Mouse (Mus musculus): ENCODE data around the gene Qser1. TPM values are rescaled to one million over a fixed set of nuclear protein-coding genes. Genes with fewer than 3 reads are reported as not detected.

Qser1 gene
- polyA plus RNA-seq, 2 experiments: 2.4 to 2.7 TPM

DNA sequence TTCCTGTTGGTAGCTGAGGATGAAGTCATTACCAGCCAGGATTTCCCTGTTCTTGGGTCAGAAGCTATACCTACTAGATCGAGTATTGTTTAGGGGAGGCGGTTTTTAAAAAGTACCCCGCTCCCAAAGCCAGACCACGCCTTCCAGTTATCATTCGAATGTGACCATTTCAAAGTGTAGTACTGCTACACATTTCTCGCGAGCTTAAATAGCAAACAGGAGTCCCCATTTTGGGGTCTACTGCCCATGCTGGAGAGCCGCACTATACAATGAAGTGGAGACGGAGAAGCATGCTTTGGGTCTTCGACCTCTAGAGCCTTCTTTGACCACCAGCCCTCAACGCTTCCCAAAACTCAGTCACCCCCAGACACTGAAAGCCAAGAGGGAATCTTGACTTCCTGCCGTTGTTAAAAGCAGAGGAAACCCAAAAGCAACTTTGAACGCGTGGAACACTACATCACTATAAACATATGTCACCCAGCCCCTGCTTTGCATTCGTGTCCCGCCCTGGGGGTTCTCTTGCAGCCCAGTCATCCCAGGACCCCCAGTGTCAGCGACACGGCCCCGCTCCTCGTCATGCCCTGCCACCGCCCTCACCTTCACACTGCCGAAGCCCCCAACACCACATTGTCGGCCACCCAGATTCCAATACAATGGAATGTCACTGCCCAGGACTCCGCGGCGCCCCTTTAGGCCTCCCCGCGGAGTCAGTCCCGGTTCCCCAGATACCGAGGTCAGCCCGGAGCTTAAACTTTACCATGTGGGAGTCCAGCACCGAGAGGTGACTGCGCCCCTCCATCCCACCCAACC lies 794 bp downstream of the Qser1 start:
- Histone ChIP-seq H3K4me1 (replicated peaks; ENCODE audit: control insufficient read depth in 2 of 2, insufficient read depth in 2 of 2, low read length in 1 of 2) (peaks cover 9 to 11% of the 10 kb centered on the region in 2 experiments; a peak in 3 of 4 replicates), H3K9me3 (ENCODE audit: control insufficient read depth, low read length) (no peaks in the 10 kb centered on the region), H3K27ac (peak overlapping the region; percentile 76), H3K27me3 (ENCODE audit: control insufficient read depth, insufficient read depth, low read length) (no peaks in the 10 kb centered on the region), H3K4me3 (ENCODE audit: insufficient read depth in 1 of 2, low read depth in 2 of 2, low read length in 2 of 2) (peak overlapping the region; percentile 70 to 87), H3K36me3 (replicated peaks; ENCODE audit: control insufficient read depth, insufficient read depth, low read depth) (no peaks in the 10 kb centered on the region), H3K4me2 (ENCODE audit: low read depth) (peak overlapping the region; percentile 98), H3K9ac (replicated peaks) (peak overlapping the region; percentile 93)
- WGBS (ENCODE audit: insufficient replicate concordance): under 1% methylated on average over 33 of the region's 33 CpGs
- TF ChIP-seq EP300 (IDR thresholded peaks at IDR 0.05; ENCODE audit: low read depth) (no peak), CTCF (IDR thresholded peaks at IDR 0.05; ENCODE audit: low read depth) (no peak)
- DNase-seq (ENCODE audit: low read depth in 3 of 3, low spot score in 3 of 3) (peak; percentile 19 to 53 (median 20)), ATAC-seq (ENCODE audit: insufficient read depth) (peak; percentile 31)

DNA sequence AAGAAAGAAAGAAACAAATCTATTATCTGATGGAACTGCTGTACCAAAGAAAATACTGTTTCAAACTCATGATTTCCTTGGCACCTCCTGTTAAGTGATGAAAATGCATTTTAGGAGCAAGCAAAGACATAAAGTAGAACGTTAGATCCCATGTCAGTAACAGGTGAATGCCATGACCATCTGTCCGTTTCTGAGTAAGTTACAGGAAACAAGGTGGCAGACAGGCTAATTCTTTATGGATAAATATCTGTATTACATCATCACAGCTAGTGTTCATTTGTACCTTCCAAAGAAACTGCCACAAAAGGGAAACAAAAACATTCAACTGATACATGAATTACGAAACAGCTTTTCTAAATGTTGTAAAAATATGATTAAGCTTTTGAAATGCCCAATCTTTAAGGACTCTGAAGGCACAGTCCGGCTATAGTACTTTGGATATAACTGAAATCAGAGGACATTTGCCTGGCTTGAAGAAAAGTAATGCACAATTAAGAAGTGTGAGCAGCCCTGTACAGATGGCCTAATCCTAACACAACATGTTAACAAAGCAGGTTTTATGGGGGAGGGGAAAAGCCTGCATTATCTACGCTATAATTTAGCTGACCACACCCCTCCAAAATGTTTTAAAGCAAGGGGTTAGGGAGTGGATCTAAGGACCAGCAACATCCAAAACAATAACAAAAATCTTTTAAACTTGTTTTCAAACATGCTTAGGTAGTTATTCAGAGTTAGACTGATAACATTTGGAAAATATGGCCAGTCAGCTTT lies 2.2 kb downstream of the Qser1 start:
- Histone ChIP-seq H3K4me3 (ENCODE audit: insufficient read depth in 1 of 2, low read depth in 2 of 2, low read length in 2 of 2) (no peak overlapping the region), H3K9ac (replicated peaks) (no peak overlapping the region)

DNA sequence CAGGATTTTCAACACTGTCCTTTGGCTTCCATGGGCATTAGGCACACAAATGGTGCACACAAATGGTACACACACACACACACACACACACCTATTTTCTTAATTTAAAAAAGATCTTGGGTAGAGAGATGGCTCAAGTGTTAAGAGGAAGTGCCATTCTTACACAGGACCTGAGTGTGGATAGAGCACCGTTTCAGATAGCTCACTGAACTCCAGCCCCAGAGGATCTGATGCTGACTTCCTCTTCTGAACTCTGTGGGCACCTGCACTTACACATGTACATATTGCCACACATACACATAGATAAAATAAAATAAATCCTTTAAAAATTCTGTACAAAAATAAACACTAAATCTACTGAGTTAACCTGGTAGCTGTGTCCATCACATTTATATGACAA lies 11.1 kb downstream of the Qser1 start:
- TF ChIP-seq EP300 (IDR thresholded peaks at IDR 0.05; ENCODE audit: low read depth): no peak
- TF ChIP-seq CTCF (IDR thresholded peaks at IDR 0.05; ENCODE audit: low read depth): no peak
- WGBS (ENCODE audit: insufficient replicate concordance): 14% methylated on average over 1 of the region's 1 CpGs
- ATAC-seq (ENCODE audit: insufficient read depth): no peak

More for the DNA sequence above, 2.2 kb downstream of the Qser1 start:
- H3K27me3 ChIP-seq (ENCODE audit: control insufficient read depth, insufficient read depth, low read length): no peaks in the 10 kb centered on the region
- TF ChIP-seq CTCF (IDR thresholded peaks at IDR 0.05; ENCODE audit: low read depth) (no peak), EP300 (IDR thresholded peaks at IDR 0.05; ENCODE audit: low read depth) (no peak)
- 48% methylated on average over 5 of the region's 5 CpGs for WGBS (ENCODE audit: insufficient replicate concordance)
- H3K4me1 ChIP-seq (replicated peaks; ENCODE audit: control insufficient read depth in 2 of 2, insufficient read depth in 2 of 2, low read length in 1 of 2): peaks cover 9 to 14% of the 10 kb centered on the region in 2 experiments; a peak in 3 of 4 replicates
- H3K27ac ChIP-seq: no peak overlapping the region
- DNase-seq (ENCODE audit: low read depth in 3 of 3, low spot score in 3 of 3) (no peak), ATAC-seq (ENCODE audit: insufficient read depth) (no peak)
- no peaks in the 10 kb centered on the region for H3K9me3 ChIP-seq (ENCODE audit: control insufficient read depth, low read length)
- no peaks in the 10 kb centered on the region for H3K36me3 ChIP-seq (replicated peaks; ENCODE audit: control insufficient read depth, insufficient read depth, low read depth)
- peak overlapping the region; percentile 4 for H3K4me2 ChIP-seq (ENCODE audit: low read depth)

GRCm38 (mm10) chr2:104774763-104775162 lies 41.8 kb downstream of the Qser1 start:
- DNase-seq (ENCODE audit: low read depth in 3 of 3, low spot score in 3 of 3) (no peak), ATAC-seq (ENCODE audit: insufficient read depth) (no peak)
- TF ChIP-seq CTCF (IDR thresholded peaks at IDR 0.05; ENCODE audit: low read depth) (peak; percentile 50), EP300 (IDR thresholded peaks at IDR 0.05; ENCODE audit: low read depth) (no peak)
- Histone ChIP-seq H3K4me1 (replicated peaks; ENCODE audit: control insufficient read depth in 2 of 2, insufficient read depth in 2 of 2, low read length in 1 of 2) (no peaks in the 10 kb centered on the region), H3K27ac (no peak overlapping the region), H3K27me3 (ENCODE audit: control insufficient read depth, insufficient read depth, low read length) (no peaks in the 10 kb centered on the region), H3K4me3 (ENCODE audit: insufficient read depth in 1 of 2, low read depth in 2 of 2, low read length in 2 of 2) (no peak overlapping the region), H3K9me3 (ENCODE audit: control insufficient read depth, low read length) (no peaks in the 10 kb centered on the region), H3K4me2 (ENCODE audit: low read depth) (no peak overlapping the region), H3K36me3 (replicated peaks; ENCODE audit: control insufficient read depth, insufficient read depth, low read depth) (peaks cover 3% of the 10 kb centered on the region), H3K9ac (replicated peaks) (no peak overlapping the region)
- 70% methylated on average over 1 of the region's 1 CpGs for WGBS (ENCODE audit: insufficient replicate concordance)

More for the DNA sequence above, 11.1 kb downstream of the Qser1 start:
- Histone ChIP-seq H3K27ac (no peak overlapping the region), H3K4me2 (ENCODE audit: low read depth) (no peak overlapping the region), H3K36me3 (replicated peaks; ENCODE audit: control insufficient read depth, insufficient read depth, low read depth) (no peaks in the 10 kb centered on the region), H3K4me1 (replicated peaks; ENCODE audit: control insufficient read depth in 2 of 2, insufficient read depth in 2 of 2, low read length in 1 of 2) (no peaks in the 10 kb centered on the region; a peak in 1 of 4 replicates), H3K4me3 (ENCODE audit: insufficient read depth in 1 of 2, low read depth in 2 of 2, low read length in 2 of 2) (no peak overlapping the region), H3K9ac (replicated peaks) (no peak overlapping the region), H3K27me3 (ENCODE audit: control insufficient read depth, insufficient read depth, low read length) (no peaks in the 10 kb centered on the region), H3K9me3 (ENCODE audit: control insufficient read depth, low read length) (no peaks in the 10 kb centered on the region)
- DNase-seq (ENCODE audit: low read depth in 3 of 3, low spot score in 3 of 3): no peak

DNA sequence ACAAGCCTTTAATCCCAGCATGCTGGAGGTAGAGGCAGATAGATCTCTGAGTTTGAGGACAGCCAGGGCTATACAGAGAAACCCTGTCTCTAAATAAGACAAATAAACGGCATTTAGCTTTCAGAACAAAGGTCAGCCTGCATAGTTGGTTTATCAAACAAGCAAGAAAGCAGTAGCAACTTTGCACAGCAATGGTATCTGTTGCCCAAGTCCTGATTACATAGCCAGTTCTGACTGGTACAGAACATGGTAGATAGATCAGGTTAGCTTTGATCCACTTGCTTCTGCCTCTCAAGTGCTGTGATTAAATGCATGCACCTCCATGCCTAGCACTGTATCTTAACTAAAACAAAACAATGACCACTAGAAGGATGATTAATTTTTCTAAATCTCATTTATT lies 47.9 kb downstream of the Qser1 start:
- Histone ChIP-seq H3K4me2 (ENCODE audit: low read depth) (no peak overlapping the region), H3K4me1 (replicated peaks; ENCODE audit: control insufficient read depth in 2 of 2, insufficient read depth in 2 of 2, low read length in 1 of 2) (no peaks in the 10 kb centered on the region), H3K27me3 (ENCODE audit: control insufficient read depth, insufficient read depth, low read length) (no peaks in the 10 kb centered on the region), H3K9ac (replicated peaks) (no peak overlapping the region), H3K4me3 (ENCODE audit: insufficient read depth in 1 of 2, low read depth in 2 of 2, low read length in 2 of 2) (no peak overlapping the region), H3K36me3 (replicated peaks; ENCODE audit: control insufficient read depth, insufficient read depth, low read depth) (no peaks in the 10 kb centered on the region; the same call in 1 of the 2 replicates), H3K27ac (no peak overlapping the region), H3K9me3 (ENCODE audit: control insufficient read depth, low read length) (no peaks in the 10 kb centered on the region)
- ATAC-seq (ENCODE audit: insufficient read depth): peak; percentile 45; the same call in 1 of the 2 replicates
- DNase-seq (ENCODE audit: low read depth in 3 of 3, low spot score in 3 of 3): no peak
- 65% methylated on average over 1 of the region's 1 CpGs for WGBS (ENCODE audit: insufficient replicate concordance)
- TF ChIP-seq EP300 (IDR thresholded peaks at IDR 0.05; ENCODE audit: low read depth): no peak
- TF ChIP-seq CTCF (IDR thresholded peaks at IDR 0.05; ENCODE audit: low read depth): no peak

Data from liver, embryonic 14.5 days (tissue).